Mouse (Mus musculus) heart, adult 2 months (tissue): ENCODE measurements at regions not wholly inside any gene's neighbourhood (a gene's known extent, or its start where the extent isn't known, plus 50 kb on each side); places are given as distances from the start of the nearest gene placed in this dataset.
A peak's percentile ranks its signal among the peaks of the same experiment; 100 is the strongest.

Experiments used
- DNase-seq, 2 experiments: peaks; one replicate each; pipeline ENCODE4 v3.0.0; 2021
- H3K27ac ChIP-seq: fragments of 200-600 bp; 2 replicates; pipeline ENCODE4 v1.8.1; 2022
- H3K27me3 ChIP-seq: fragments of 200-500 bp; 2 replicates; pipeline ENCODE4 v1.6.1; 2012; ENCODE audit warnings: mild to moderate bottlenecking, low read length, inconsistent platforms, mixed read lengths; ENCODE audit not compliant: control insufficient read depth, insufficient read depth
- H3K36me3 ChIP-seq: fragments of 200-500 bp; 2 replicates; pipeline ENCODE4 v1.6.1; 2012; ENCODE audit warnings: low read length, inconsistent platforms; ENCODE audit not compliant: control insufficient read depth, insufficient read depth
- H3K4me1 ChIP-seq: fragments of 200-500 bp; 2 replicates; pipeline ENCODE4 v1.6.1; 2011; ENCODE audit warnings: low read length; ENCODE audit not compliant: control insufficient read depth, insufficient read depth
- H3K4me3 ChIP-seq: fragments of 200-600 bp; 2 replicates; pipeline ENCODE4 v1.8.1; 2022
- H3K79me2 ChIP-seq: fragments of 200-500 bp; replicated peaks from 2 replicates; pipeline ENCODE4 v1.6.1; 2012; ENCODE audit warnings: mild to moderate bottlenecking, inconsistent platforms, low read length, moderate library complexity, mixed read lengths; ENCODE audit not compliant: control insufficient read depth, insufficient read depth
- H3K9ac ChIP-seq: fragments of 200-500 bp; 2 replicates; pipeline ENCODE4 v1.6.1; 2012; ENCODE audit warnings: low read depth, mild to moderate bottlenecking, control low read depth, inconsistent platforms, low read length, mixed read lengths
- CTCF ChIP-seq: fragments of 200-600 bp; IDR thresholded peaks from 2 replicates; pipeline ENCODE4 v1.8.1; 2022; ENCODE audit warnings: antibody characterized with exemption, mild to moderate bottlenecking, moderate library complexity
- EP300 ChIP-seq: fragments of 200-500 bp; IDR thresholded peaks from 2 replicates; pipeline ENCODE4 v1.6.1; 2011; ENCODE audit warnings: low read depth, low read length, control low read depth; ENCODE audit not compliant: insufficient read depth
- POLR2A ChIP-seq: fragments of 200-500 bp; IDR thresholded peaks from 2 replicates; pipeline ENCODE4 v1.6.1; 2011; ENCODE audit warnings: mild to moderate bottlenecking, low read depth, low read length, control low read depth; ENCODE audit not compliant: insufficient read depth
- WGBS: fragments of 180-500 bp; shearing (Covaris S2); methylation state at CpG from one replicate; pipeline ENCODE4 v1.1.7; 2018; 5-methylcytosine and 5-hydroxymethylcytosine counted together
- intact Hi-C: fragments of 180-260 bp; cut with DNase I; formaldehyde crosslinking; loops from one replicate; pipeline ENCODE4 v1.15.1; 2025

DNA sequence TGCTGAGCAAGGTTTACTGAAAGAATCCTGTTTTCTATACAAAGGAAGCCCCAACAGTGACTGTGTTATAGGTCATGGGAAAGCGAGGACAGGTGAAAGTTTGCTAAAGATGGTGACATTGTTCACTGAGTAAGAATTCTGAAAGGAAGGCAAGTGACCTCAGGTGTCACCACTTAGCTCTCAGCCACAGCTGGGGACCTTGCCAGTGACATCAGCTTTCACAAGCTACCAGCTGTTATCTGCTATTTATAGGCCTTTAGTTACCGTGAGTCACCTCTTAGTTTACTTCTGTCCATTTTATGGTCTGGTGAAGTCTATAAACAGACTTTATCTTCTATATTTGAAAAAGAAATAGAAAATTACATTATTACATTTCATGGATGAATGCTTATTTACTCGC lies 65.4 kb upstream of the Mtpn start:
- 54% methylated on average over 3 of the region's 3 CpGs for WGBS
- Histone ChIP-seq H3K4me1 (no peaks in the 10 kb centered on the region; the same call in 1 of the 2 replicates), H3K36me3 (no peaks in the 10 kb centered on the region), H3K9ac (no peak overlapping the region), H3K4me3 (no peak overlapping the region), H3K27ac (no peak overlapping the region), H3K79me2 (no peaks in the 10 kb centered on the region), H3K27me3 (no peaks in the 10 kb centered on the region)
- intact Hi-C loops: no loop called here
- peak in 1 of 2 experiments; percentile 36 for DNase-seq
- TF ChIP-seq CTCF: no peak
- TF ChIP-seq POLR2A: no peak
- no peak for TF ChIP-seq EP300

DNA sequence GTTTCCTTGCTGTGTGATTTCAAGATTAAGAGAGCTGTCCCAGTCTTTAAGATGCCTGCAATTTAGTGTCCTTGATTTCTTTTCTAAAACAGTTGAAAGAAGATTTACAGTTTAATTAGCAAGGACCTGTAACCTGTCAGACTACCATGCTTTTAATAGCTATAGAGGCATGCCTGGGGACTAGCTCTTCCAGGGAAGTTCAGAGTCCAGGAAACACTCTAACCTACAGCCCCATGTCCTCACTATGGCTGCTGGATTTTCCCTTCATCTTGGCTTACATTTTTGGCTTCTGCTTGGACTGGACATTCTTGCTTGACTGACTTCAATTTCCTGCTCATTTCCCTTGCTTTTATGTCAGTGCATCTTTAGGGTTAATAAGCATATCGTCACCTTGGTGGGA lies 61.7 kb upstream of the Mtpn start:
- no peaks in the 10 kb centered on the region for H3K27me3 ChIP-seq
- no peak for DNase-seq
- H3K27ac ChIP-seq: no peak overlapping the region
- H3K36me3 ChIP-seq: no peaks in the 10 kb centered on the region
- H3K4me1 ChIP-seq: no peaks in the 10 kb centered on the region; the same call in 1 of the 2 replicates
- no peak overlapping the region for H3K4me3 ChIP-seq
- H3K79me2 ChIP-seq: no peaks in the 10 kb centered on the region
- no peak for TF ChIP-seq EP300
- TF ChIP-seq POLR2A: no peak
- TF ChIP-seq CTCF: no peak
- WGBS: 83% methylated on average over 1 of the region's 1 CpGs
- no peak overlapping the region for H3K9ac ChIP-seq
- intact Hi-C loops: no loop called here

DNA sequence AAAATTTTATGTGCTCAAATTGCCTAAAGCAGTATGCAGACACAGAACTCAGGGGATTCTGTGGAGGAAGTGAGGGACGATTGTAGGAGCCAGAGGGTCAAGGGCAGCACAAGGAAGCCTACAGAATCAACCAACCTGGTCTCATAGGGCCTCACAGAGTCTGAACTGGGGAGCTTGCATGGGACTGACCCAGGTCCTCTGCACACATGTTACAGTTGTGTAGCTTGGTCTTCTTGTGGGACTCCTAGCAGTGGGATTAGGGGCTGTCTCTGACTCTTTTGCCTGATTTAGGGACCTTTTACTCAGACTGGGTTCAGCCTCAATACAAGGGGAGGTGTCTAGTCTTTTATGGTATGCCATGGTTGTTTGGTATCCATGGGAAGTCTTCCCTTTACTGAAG lies 60.2 kb upstream of the Mtpn start:
- intact Hi-C loops: no loop called here
- no peak overlapping the region for H3K9ac ChIP-seq
- no peak for DNase-seq
- no peak overlapping the region for H3K4me3 ChIP-seq
- no peaks in the 10 kb centered on the region for H3K79me2 ChIP-seq
- TF ChIP-seq CTCF: no peak
- no peak for TF ChIP-seq EP300
- no peak for TF ChIP-seq POLR2A
- H3K27ac ChIP-seq: no peak overlapping the region
- no peaks in the 10 kb centered on the region for H3K27me3 ChIP-seq
- no peaks in the 10 kb centered on the region for H3K4me1 ChIP-seq
- 39% methylated on average over 1 of the region's 1 CpGs for WGBS
- H3K36me3 ChIP-seq: no peaks in the 10 kb centered on the region

DNA sequence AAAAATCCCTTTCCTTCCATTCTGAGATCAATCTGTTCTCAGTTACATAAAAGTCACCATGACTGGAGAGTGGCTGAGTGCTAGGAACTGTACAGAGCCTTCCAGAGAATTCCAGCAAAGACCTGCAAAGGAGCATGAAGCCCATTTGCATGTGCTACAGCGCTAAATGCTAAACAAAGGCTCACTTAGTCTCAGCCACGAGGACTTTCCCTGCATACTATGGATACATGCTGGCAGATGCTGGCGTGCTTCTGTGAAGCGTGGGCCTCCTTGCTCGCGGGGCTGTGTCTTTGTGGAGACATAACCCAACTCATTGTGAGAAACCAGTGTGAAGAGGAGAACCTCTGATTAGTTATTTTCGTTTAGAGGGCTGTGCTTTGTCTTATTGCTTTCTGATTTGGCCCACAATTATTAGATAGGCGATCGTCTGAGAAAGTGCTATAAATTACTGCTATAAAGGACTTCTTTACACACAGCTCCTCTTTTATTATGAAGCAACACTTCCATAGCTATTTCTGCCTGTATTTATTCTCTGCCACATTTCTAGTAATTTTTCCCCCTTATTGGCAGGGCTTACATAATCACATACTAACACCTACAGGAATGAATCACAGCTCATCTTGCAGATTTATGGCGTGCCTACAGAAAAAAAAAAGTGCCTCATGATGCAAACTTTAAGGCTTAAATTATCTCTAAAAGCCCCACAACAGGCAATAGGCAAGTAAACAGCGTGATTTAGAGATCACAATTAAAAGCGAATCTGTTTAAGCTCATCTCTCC lies 58.9 kb upstream of the Mtpn start:
- intact Hi-C loops: no loop called here

DNA sequence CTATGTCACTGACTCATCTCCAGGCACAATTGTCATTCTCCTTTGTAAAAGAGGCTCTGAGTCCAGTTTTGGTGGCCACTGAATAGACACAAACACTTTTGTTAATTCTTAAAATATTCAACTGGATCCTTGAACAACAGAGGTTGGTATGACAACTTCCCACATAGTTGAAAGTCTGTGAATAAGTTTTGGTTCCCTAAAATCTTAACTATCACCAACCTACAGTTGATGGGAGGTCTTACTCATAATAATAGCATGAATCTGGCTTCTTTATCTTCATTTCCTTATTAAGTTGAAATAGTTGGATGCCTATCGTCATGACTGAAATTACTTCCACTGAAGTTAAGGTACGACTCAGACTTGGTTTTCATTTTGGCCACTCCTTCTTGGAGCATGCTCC lies 55.3 kb upstream of the Mtpn start:
- Histone ChIP-seq H3K36me3 (no peaks in the 10 kb centered on the region), H3K9ac (no peak overlapping the region), H3K79me2 (no peaks in the 10 kb centered on the region), H3K27me3 (no peaks in the 10 kb centered on the region), H3K27ac (no peak overlapping the region), H3K4me3 (no peak overlapping the region), H3K4me1 (no peaks in the 10 kb centered on the region)
- 66% methylated on average over 2 of the region's 2 CpGs for WGBS
- DNase-seq: no peak
- intact Hi-C loops: no loop called here
- TF ChIP-seq CTCF (no peak), POLR2A (no peak), EP300 (no peak)

More for the DNA sequence above, 58.9 kb upstream of the Mtpn start:
- Histone ChIP-seq H3K4me3 (no peak overlapping the region), H3K4me1 (no peaks in the 10 kb centered on the region), H3K79me2 (no peaks in the 10 kb centered on the region), H3K27me3 (no peaks in the 10 kb centered on the region), H3K9ac (no peak overlapping the region), H3K36me3 (no peaks in the 10 kb centered on the region), H3K27ac (no peak overlapping the region)
- 80% methylated on average over 12 of the region's 12 CpGs for WGBS
- TF ChIP-seq CTCF (no peak), EP300 (no peak), POLR2A (no peak)
- no peak for DNase-seq

DNA sequence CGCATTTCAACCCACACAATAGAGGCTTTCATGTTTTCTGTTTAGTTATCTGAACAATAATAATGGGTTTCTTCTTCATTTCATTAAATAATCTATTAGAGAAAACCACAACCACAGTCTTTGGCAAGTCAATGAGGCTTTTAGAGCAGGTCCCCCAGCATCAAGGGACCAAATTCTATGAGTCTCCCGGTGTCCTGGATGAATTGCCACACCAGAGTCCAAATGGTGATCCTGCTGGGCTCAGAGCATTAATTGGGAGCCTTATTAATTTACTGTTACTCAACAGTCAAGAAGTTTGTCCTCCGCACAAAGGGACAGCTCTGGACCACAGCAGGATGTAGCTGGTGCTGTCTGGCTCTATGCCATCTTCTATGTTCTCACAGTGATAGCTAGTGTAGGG lies 52.5 kb upstream of the Mtpn start:
- 72% methylated on average over 3 of the region's 3 CpGs for WGBS
- Histone ChIP-seq H3K4me3 (no peak overlapping the region), H3K27ac (no peak overlapping the region), H3K27me3 (no peaks in the 10 kb centered on the region), H3K36me3 (no peaks in the 10 kb centered on the region), H3K4me1 (no peaks in the 10 kb centered on the region), H3K9ac (no peak overlapping the region), H3K79me2 (no peaks in the 10 kb centered on the region)
- no peak for TF ChIP-seq POLR2A
- TF ChIP-seq EP300: no peak
- TF ChIP-seq CTCF: no peak
- DNase-seq: no peak
- intact Hi-C loops: no loop called here
